Mouse (Mus musculus): ENCODE results near the gene Ttll8. TPM values are rescaled to one million over a fixed set of nuclear protein-coding genes. Genes with fewer than 3 reads are reported as not detected.

Ttll8 gene
- polyA plus RNA-seq, 1 experiment from 2014 or later, result not detected

GRCm38 (mm10) chr15:88841580-88842299, 112.5 kb downstream of the Ttll8 start:
- Histone ChIP-seq H3K9ac (no peak overlapping the region), H3K27me3 (no peaks in the 10 kb centered on the region), H3K4me2 (no peak overlapping the region), H3K36me3 (ENCODE audit: poor library complexity, severe bottlenecking) (no peaks in the 10 kb centered on the region), H3K4me3 (no peak overlapping the region), H3K4me1 (peaks cover 30% of the 10 kb centered on the region), H3K9me3 (replicated peaks) (no peaks in the 10 kb centered on the region), H3K27ac (no peak overlapping the region)
- no peak for ATAC-seq
- WGBS, result 85% methylated on average over 3 of the region's 3 CpGs

- WGBS, result 95% methylated on average over 2 of the region's 2 CpGs
- H3K4me1 ChIP-seq, result peaks cover 30% of the 10 kb centered on the region
- no peak overlapping the region for H3K9ac ChIP-seq
- no peak overlapping the region for H3K4me2 ChIP-seq
- no peak overlapping the region for H3K4me3 ChIP-seq
- no peaks in the 10 kb centered on the region for H3K27me3 ChIP-seq
- no peaks in the 10 kb centered on the region for H3K9me3 ChIP-seq (replicated peaks)
- no peaks in the 10 kb centered on the region for H3K36me3 ChIP-seq (ENCODE audit: poor library complexity, severe bottlenecking)
- ATAC-seq, result no peak
- no peak overlapping the region for H3K27ac ChIP-seq
These were observed 113.1 kb downstream of the Ttll8 start for GRCm38 (mm10) chr15:88841160-88841559.

Other genes with a start within 250 kb of the Ttll8 start
- 30.5 TPM in 2 replicates for gene Brd1, start 220.2 kb downstream of the Ttll8 start, polyA plus RNA-seq (2015; fragmentation: Nextera tagmentation; extraction: Ambion mirVana)
- 29.1 and 31.6 TPM in 2 replicates for gene Zbed4, start 202.8 kb downstream of the Ttll8 start, polyA plus RNA-seq (2015; fragmentation: Nextera tagmentation; extraction: Ambion mirVana)
- 7.6 and 9.5 TPM in 2 replicates for gene Alg12, start 135.1 kb downstream of the Ttll8 start, polyA plus RNA-seq (2015; fragmentation: Nextera tagmentation; extraction: Ambion mirVana)
- gene Creld2, start 134.8 kb downstream of the Ttll8 start, polyA plus RNA-seq (2015; fragmentation: Nextera tagmentation; extraction: Ambion mirVana), result 62.2 and 63.6 TPM in 2 replicates
- gene Pim3, start 92.2 kb downstream of the Ttll8 start, polyA plus RNA-seq (2015; fragmentation: Nextera tagmentation; extraction: Ambion mirVana), result 42.7 and 49.4 TPM in 2 replicates
- 20.9 and 23.8 TPM in 2 replicates for gene Mlc1, start 24.6 kb upstream of the Ttll8 start, polyA plus RNA-seq (2015; fragmentation: Nextera tagmentation; extraction: Ambion mirVana)
- gene Mov10l1, start 28.5 kb upstream of the Ttll8 start, polyA plus RNA-seq (2015; fragmentation: Nextera tagmentation; extraction: Ambion mirVana), result not detected in 2 replicates
- gene Panx2, start 105.3 kb upstream of the Ttll8 start, polyA plus RNA-seq (2015; fragmentation: Nextera tagmentation; extraction: Ambion mirVana), result 2.3 and 2.4 TPM in 2 replicates
- 40.4 and 45.1 TPM in 2 replicates for gene Trabd, start 120.7 kb upstream of the Ttll8 start, polyA plus RNA-seq (2015; fragmentation: Nextera tagmentation; extraction: Ambion mirVana)
- 20.9 and 22.5 TPM in 2 replicates for gene Selenoo, start 134.7 kb upstream of the Ttll8 start, polyA plus RNA-seq (2015; fragmentation: Nextera tagmentation; extraction: Ambion mirVana)
- gene Tubgcp6, start 168.7 kb upstream of the Ttll8 start, polyA plus RNA-seq (2015; fragmentation: Nextera tagmentation; extraction: Ambion mirVana), result 16.8 and 19.8 TPM in 2 replicates
- 22.3 and 25.4 TPM in 2 replicates for gene Hdac10, start 174.3 kb upstream of the Ttll8 start, polyA plus RNA-seq (2015; fragmentation: Nextera tagmentation; extraction: Ambion mirVana)
- 9.1 and 11.7 TPM in 2 replicates for gene Mapk12, start 186.3 kb upstream of the Ttll8 start, polyA plus RNA-seq (2015; fragmentation: Nextera tagmentation; extraction: Ambion mirVana)
- gene Mapk11, start 195.2 kb upstream of the Ttll8 start, polyA plus RNA-seq (2015; fragmentation: Nextera tagmentation; extraction: Ambion mirVana), result 43.0 and 45.5 TPM in 2 replicates
- gene Plxnb2, start 226.4 kb upstream of the Ttll8 start, polyA plus RNA-seq (2015; fragmentation: Nextera tagmentation; extraction: Ambion mirVana), result 101 and 130 TPM in 2 replicates
- gene Dennd6b, start 242.1 kb upstream of the Ttll8 start, polyA plus RNA-seq (2015; fragmentation: Nextera tagmentation; extraction: Ambion mirVana), result 40.7 and 47.7 TPM in 2 replicates

Data from forebrain, embryonic 13.5 days (tissue).